Mouse (Mus musculus): ENCODE measurements around the gene Fuca1.
A peak's percentile ranks its signal among the peaks of the same experiment; 100 is the strongest.
"Not testable (repeated sequence)": the region's sequence is repeated elsewhere in the genome, so short reads cannot be mapped to it uniquely, and the experiment has no call there.

Gene Fuca1

GRCm38 (mm10) chr4:135958354-135958753, 37.8 kb downstream of the Fuca1 start:
- no peak for DNase-seq

GRCm38 (mm10) chr4:135960717-135961116, 40.2 kb downstream of the Fuca1 start:
- DNase-seq, result peak; percentile 77 to 80

DNA sequence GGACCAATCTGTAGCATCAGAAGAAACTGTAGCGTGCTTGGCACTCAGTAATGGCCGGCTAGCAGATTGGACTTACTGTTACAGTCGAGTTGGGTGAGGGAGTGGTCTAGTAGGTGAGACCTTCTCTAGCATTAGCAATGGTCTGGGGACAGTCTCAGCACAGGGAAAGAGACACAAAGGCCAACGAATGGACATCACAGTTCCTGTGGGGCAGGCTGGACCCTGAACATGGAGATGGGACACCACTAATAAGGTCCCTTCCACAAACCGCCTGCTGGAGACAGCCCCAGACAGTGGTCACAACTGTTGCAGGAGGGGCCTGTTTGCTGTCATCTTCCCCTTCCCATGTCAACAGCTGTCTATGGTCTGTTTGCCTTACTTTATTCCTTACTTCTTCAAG, 41.2 kb downstream of the Fuca1 start:
- no peak for DNase-seq

- no peak for DNase-seq
These were observed 41.7 kb downstream of the Fuca1 start for GRCm38 (mm10) chr4:135962198-135962597.

DNA sequence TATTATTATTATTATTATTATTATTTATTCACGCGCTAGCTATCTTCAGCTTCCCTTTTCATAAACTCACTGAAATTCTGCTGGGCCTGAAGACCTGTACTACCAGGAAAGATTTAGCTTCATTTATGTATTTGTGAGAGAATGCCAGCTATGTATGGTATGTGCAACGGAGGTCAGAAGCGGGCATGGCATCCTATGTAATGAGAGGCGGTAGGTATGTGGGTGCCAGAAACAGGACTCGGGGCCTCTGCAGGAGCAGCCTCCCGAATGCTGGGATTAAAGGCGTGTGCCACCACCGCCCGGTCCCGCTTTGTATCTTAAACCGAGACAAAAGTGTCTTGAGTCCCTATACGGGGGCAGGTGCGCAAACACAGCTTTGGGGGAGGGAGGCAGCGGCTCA, 42.4 kb downstream of the Fuca1 start:
- no peak for DNase-seq

- peak; percentile 95 to 96 for DNase-seq
These were observed 43.1 kb downstream of the Fuca1 start, which contains the start of gene Gale for GRCm38 (mm10) chr4:135963457-135964193. Gale (plus strand) TSS chr4:135963727.

GRCm38 (mm10) chr4:135964426-135964825, 43.9 kb downstream of the Fuca1 start:
- peak; percentile 23 to 55 for DNase-seq

DNA sequence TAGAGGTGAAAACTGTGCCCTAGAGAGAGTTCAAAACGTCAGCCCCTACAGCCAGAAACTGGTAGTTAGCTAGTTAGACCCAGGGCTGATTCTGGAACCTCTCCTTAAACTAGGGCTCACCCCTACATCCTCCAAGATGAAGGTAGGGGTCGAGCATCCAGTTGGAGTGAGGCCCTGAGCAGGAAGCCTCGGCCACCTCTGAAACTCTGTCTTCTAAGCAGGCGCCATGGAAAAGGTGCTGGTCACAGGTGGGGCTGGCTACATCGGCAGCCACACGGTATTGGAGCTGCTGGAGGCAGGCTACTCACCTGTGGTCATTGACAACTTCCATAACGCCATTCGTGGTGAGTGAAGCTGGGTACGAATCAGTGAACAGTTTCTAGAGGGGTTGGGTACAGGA, 44.6 kb downstream of the Fuca1 start:
- DNase-seq, result no peak

- no peak for DNase-seq
These were observed 45.7 kb downstream of the Fuca1 start for GRCm38 (mm10) chr4:135966283-135966682.

GRCm38 (mm10) chr4:135967086-135967760, 46.7 kb downstream of the Fuca1 start:
- no peak for DNase-seq

- no peak for DNase-seq
These were observed 47.8 kb downstream of the Fuca1 start for GRCm38 (mm10) chr4:135968271-135968869.

GRCm38 (mm10) chr4:135969070-135969750, 48.7 kb downstream of the Fuca1 start:
- DNase-seq, result no peak

GRCm38 (mm10) chr4:135970585-135970984, 50.0 kb downstream of the Fuca1 start:
- DNase-seq, result no peak

DNA sequence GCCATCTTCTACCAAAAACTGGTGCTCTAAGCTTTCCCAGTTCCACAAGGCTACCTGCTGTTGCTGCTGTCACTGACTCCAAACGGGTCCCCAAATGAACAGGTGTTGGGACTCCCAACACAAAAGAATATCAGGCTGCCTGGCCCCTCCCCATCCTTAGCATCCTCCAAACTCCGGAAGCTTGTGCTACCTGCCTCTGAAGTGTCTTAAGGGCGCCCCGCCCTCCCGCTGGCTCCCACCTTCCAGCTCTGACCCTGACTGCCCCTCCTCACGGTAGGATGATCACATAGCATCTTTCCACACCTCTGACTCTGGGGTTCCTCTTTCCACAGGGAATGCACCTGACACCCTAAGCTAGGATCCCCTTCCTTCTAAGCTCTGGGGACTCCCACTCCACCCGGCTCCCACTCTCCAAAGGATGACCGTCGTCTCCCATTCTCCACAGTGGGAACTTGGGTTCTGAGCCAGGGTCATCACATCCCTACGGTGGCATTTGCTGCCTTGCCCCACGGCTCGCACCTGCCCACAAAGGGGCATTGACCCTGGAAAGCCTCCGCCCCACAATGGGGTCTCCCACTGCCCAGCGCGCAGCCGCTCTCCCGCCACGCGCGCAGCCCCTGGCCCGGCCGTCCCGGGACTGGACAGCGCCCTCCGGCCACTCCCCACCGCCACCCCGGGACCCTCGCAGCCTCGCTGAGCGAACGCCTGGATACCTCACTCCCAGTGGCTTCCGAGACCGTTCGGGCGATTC, 51.4 kb downstream of the Fuca1 start:
- DNase-seq, result peak; percentile 49 to 66

GRCm38 (mm10) chr4:135972556-135972906, 52.0 kb downstream of the Fuca1 start, which contains the start of gene Lypla2:
Lypla2 (minus strand) TSS chr4:135972626.
- peak; percentile 76 to 83 for DNase-seq

- DNase-seq, result no peak
These were observed 52.6 kb downstream of the Fuca1 start for GRCm38 (mm10) chr4:135972911-135973811.

DNA sequence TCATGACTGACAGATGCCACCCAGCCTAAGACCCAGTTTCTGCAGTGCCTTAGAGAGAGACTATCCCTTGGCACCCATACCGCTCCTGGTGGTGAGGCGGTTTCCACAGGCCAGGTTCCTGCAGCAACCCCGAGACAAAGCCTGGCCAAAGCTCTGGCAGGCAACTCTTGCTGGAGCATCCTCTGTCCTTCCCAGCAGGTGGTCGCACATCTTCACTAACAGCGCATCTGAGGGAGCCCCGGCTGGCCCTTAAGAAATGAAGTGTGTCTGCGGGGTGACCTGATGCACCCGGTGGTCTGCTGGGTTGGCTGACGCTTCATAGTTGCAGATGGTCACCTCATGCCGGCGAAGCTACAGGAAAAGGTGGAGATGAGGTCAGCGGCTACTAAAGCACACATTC, 55.6 kb downstream of the Fuca1 start:
- no peak for DNase-seq

- DNase-seq, result not testable (repeated sequence)
These were observed 59.7 kb downstream of the Fuca1 start for GRCm38 (mm10) chr4:135980223-135980622.

- no peak for DNase-seq
These were observed 61.1 kb downstream of the Fuca1 start for GRCm38 (mm10) chr4:135981524-135982063.

DNA sequence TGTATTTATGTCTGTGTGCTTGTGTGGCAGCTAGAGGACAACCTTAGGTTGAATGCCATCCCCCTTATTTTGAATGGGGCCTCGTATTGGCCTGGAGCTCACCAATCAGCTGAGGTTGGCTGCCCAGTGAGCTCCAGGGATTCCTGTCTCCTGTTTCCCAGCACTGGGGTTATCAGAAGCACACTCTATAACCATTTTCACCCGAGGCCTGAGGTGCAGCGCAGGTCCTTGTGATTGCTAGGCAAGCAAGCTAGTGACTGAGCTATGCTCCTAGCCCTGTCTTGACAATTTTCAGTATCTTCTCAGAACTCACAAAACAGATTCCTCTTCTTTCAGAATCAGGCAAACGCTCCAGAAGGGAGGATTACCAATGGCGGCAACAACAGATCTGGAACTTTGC, 64.0 kb downstream of the Fuca1 start:
- DNase-seq, result no peak

GRCm38 (mm10) chr4:135985193-135985592, 64.7 kb downstream of the Fuca1 start:
- no peak for DNase-seq

Measured in thymus, postnatal 36 days (tissue).